Mouse (Mus musculus) frontal cortex, adult 2 months (tissue): ENCODE results near the gene Abhd2. TPM values are rescaled to one million over a fixed set of nuclear protein-coding genes. Genes with fewer than 3 reads are reported as not detected.

Experiments
- DNase-seq, 2 experiments: peaks; one replicate each; pipeline ENCODE4 v3.0.0; 2022; ENCODE audit warnings: low spot score in 1 of 2; ENCODE audit errors: extremely low spot score in 1 of 2
- polyA plus RNA-seq: library from polyadenylated mRNA; depleted of rRNA; stranded (reverse); fragments of >200 nt; gene quantifications from 2 replicates; pipeline ENCODE4 v1.2.3, GENCODE M21; 2012; rRNA removed

Abhd2 gene
- polyA plus RNA-seq = 38.6 and 39.2 TPM in 2 replicates

DNA sequence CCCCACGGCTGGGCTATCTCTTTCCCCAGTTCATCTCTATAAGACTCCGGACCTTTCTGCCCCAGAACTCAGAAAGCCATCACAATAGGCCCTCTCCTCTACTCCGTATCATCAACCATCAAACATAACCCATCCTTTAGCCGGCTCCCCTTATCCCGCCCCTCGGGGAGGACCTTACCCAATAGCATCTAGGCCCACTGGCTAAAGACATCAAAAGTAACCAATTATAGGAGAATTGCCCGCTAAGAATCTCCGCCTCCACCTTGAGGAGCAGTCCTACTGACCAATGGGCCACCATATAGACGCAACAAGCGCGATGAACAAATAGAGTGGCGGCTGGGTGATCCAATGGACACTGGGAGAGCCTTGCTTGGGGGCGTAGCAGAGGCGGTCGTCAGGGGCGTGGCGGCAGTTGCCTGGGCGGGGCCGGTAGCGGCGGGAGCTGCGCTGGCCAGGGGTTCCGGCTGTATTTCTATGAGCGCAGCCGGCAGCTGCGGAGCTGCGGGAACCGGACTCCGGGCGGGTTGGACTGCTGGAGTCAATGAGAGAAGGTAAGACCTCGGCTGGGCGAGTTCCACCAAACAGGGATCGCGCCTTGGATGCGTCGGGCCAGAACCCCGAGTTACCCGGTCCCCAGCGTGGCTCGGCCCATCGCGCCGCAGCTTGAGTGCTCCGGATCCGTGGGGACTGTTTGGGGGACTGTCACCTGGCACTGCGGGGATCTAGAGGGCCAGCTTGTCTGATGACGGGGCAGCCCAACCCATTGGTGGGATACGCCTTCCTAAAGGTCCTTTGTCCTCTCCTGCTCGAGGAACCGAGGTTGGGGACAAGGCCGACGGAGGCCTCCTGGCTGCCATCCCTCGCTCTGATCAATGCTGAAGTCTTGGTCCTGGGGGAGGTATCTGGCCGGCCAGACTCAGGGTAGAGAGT is at the start of gene Abhd2:
TSS of gene Abhd2 (plus strand) at position 411 of the 930 bp plus-strand sequence.
- peak; percentile 100 for DNase-seq

DNA sequence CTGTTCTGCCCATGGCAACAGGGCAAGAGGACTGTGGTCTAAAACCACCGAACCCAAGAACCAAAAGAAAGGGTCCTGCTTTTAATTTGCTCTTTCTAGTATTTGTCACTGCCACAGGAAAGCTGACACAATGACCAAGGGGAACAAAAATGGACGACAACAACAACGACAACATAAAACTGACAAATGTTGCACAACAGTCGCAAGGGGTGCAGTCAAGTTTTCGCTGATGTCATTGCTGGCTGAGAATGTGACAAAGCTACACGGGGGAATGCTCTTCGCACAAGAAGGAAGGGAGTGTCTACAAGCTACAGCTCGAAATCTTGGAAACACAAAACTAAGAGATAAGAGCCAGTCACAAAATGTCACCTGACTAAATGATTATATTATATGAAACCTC is 47.5 kb upstream of the Abhd2 start:
- DNase-seq = no peak

DNA sequence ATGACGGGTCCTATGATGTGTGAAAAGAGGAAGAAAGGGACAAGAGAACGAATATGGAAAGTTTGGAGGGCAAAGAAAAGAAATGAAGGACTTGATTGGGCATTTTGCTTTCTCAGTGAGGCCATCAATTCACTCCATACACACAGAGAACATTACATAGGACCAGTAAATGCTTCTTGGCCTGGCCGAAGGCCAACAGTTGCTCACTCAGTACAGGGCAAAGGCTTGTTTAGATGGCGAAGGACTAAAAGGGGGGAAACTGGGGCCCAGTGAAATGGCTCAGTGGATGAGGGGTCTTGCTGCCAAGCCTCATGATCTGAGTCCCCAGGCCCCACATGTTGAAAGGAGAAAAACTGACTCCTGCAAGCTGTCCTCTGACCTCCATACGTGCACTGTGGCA is 46.8 kb upstream of the Abhd2 start:
- DNase-seq = no peak

DNA sequence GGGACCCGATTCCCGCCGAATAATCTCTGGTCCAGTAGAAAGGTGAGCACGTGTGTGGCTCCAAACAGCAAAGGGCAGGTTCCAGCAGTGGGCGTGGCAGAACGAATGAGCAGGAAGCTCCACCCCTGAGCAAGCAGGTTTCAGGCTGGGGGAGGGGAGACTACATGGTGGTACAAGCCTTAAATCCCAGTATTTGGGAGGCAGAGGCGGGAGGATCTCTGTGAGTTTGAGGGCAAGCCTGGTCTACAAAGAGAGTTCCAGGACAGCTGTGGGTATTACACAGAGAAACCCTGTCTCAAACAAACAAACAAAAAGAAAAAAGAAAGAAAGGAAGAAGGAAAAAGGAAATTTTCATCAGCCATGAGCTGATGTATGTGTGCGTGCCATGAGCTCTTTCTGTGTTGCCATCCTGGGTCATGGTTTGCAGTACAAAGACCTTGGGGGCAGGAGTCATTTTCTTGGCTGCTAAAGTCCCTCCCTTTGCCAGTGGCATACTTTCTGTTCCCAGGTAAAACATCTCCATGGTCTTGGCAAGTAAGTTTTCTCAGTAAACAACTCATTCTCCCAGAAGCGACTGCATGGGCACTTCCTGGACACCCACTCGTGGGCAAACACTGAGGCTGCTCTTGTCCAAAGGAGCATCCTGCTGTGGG is 46.0 kb upstream of the Abhd2 start:
- DNase-seq = no peak

DNA sequence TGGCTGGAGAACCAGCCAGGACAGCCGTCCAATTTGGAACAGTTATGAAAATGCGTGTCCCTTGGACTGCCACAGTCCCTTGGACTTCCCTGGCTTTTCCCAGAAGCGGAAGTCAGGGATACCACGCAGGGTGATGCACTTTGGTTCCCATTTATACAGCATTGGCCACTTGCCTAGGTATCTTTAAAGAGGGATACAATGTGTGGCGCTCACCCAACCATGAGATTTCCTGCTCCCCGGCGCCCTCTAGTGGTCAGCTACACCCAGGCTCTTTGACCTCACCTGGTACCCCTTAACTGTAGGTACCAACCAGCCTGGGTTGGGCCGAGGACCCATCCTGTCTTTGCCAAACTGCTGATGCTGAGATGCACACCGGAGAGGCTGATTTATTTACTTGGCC is 44.5 kb upstream of the Abhd2 start:
- DNase-seq = peak in 1 of 2 experiments; percentile 92

DNA sequence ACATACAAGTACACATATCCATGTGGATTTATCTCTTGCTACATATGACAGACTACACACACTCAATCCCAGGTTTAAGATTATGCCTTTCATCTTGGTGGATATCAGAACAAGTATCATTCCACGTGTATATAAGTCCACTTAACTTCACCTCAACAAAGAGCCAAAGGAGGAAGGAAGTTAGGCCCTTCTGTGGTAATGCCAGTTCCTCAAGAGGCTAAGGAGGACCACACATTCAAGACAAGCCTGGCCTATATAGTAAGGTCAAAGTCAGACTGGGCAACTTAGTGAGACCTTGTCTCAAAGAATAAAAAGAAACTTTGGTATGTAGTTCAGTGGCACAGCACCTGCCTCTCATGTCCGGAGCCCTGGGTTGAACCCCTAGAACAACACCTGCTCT is 41.4 kb upstream of the Abhd2 start:
- no peak for DNase-seq

DNA sequence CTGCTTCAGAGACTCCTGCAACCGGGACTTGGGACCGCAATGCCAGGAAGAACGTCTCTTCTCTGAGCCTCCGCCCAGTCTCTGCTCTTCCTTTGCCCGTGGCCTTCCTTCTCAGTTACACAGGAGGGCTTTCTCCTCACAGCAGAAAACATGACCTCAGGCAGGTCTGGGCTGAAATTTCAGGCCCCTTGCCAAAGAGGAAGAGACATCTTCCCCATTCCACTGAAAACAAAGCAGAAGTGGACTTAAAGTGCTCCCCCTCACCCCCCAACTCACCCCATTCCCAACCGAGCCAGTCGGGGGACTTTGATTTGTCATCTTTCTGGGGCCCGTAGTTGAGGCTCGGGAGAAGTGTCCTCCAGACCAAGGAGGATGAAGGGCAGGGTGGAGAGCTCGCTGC is 41.0 kb upstream of the Abhd2 start:
- no peak for DNase-seq

DNA sequence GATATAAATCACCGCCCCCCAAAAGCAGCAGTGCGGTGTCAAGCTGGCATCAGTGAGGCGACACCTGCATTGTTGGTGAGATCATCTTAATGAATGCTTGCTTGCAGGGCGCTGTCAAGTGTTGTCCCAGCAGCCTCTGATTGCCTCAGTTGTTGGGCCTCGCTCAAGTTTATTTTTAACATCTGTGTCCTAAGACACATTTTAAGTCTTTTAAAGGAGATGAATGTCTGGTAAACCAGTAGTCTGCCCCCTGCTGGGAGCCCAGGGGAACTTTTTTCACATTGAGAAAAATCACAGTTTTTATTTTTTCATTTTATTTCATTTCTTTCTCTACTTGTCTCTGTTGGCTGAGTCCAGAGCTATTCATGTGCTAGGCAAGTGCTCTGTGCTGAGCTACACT is 34.3 kb upstream of the Abhd2 start:
- peak in 1 of 2 experiments; percentile 14 for DNase-seq

DNA sequence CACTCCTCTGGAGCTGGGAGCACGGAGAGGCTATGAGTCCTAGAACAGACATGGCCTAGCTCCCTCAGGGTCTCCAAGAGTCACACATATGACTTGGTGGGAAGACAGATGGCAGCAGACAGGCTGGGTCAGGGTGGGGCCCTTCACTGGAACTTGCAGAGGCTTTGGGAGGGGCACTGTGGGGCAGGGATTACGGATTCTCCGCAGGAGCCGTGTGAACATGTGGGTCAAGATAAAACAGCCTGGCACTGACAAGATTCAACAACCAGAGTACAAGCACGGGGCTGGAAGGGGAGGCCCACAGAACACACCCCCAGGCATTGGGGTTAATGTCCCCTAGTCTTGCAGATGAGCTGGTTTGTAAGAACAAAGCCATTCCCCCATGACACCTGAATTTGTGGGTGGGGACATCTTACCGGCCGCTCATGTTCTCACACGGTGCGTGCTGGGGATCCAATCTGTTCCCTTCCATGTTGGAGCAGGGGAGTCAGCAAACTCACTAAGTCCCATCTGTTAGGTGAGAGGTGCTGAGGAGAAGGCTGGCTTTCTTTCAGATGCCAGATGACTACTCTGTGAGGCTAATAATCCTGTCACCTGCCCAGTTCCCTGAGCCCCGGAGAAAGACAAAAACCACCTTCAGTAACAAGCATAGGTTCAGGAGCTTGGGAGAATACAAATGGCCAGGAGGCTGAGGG is 30.9 kb upstream of the Abhd2 start:
- no peak for DNase-seq

DNA sequence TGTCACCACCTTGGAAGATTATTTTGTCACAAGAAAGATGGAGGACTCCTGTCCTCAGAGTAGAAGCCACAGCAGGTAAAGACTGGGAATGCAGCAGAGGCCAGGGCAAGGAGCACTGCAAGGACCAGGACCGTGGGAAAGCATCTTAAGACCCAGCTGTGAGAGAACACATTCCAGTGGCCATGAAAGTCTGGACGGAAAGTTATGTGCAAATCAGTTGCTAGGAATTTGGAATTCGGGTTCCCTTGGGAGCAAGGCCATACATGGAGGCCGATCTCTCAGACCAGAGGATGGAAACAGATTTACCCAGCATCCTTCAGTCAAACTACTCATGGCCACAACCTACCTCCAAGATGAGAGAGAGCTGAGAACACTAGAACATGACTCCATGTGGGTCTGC is 29.8 kb upstream of the Abhd2 start:
- no peak for DNase-seq

DNA sequence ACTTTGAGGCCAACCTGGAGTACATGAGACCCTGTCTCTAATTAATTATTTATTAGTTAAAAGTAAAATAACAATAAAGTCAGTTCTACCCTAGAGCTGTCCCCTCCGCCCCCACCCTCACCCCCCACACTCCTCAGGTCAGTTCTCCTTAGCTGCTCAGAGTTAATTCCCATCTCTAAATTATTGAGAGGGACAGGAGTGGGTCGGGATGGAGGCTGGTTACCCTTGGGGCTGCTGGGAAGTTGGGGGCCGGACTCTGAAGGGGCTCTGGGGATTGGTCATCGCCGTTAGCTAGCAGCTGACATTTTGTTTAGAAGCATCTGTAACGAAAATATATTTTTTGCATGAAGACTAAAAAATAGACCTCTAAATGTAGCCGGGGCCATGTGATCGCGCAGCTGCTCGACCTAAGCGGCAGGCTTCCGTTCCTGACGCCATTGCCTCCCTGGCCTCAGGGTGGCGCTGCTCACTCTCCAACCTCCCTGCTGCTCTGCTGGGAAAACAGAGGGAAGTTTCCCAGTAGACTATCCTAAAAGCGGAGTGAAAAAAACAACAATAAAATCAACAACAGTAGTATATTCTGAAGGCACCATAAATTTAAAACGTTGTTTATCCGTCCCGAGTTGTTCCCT is 26.8 kb upstream of the Abhd2 start:
- peak in 1 of 2 experiments; percentile 86 for DNase-seq

DNA sequence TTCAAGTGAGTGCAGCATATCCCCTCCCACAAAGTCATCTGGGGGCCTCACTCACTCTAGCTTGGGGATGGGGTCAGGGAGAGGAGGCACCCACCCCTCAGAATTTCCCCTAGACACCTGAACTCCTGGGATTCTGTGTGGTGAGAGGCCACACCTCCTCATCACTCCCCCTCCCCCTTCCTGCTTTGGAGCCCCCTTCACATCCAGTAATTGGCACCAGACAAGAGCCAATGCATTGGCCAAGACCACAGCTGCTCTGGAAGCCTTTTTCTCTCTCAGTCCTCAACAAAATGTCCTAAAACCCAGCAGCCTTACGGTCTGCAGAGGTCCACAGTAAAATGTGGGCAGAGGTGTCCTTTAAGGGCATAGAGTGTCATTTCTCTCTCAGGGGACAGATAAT is 25.6 kb upstream of the Abhd2 start:
- no peak for DNase-seq

DNA sequence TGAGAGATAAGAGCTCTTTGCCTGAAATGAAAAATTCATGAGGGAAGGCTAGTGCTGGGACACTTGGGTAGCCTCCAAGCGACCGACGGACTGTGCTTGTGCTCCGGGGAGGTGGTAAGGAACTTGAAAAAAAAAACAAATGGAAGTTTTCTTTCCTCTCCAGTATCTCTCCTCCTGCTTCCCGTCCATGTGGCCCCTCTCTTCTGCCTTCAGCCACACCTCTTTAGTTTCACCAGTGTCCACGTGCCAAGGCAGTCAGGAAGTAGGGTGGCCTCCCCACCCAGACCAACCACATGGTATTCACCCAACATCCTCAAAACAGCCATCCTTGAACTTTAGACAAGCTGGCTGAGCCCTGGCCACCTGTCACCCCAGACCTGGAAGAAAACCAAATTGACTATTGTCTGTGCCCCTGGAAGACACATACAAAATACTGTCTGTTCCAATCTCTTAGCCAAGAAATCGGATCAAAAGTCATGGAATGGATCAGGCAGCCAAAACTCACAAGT is 25.1 kb upstream of the Abhd2 start:
- no peak for DNase-seq

DNA sequence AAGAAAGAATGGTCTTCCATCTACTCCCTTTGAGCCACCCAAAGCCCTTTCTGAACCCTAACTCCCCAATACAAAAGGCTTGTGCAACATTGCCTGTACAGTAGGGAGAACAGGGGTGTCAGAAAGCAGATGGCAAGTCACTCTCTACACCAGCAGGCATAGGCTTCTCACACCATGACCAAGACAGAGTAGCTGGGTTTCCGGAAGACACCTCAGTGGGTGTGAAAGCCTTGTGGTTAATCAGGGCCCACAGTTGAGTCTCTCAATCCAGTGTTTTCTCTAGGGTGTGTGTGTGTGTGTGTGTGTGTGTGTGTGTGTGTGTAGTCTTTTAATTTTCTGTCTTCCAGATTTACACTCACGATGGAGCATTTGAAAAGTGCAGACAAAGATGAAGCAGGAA is 23.4 kb upstream of the Abhd2 start:
- DNase-seq = no peak

DNA sequence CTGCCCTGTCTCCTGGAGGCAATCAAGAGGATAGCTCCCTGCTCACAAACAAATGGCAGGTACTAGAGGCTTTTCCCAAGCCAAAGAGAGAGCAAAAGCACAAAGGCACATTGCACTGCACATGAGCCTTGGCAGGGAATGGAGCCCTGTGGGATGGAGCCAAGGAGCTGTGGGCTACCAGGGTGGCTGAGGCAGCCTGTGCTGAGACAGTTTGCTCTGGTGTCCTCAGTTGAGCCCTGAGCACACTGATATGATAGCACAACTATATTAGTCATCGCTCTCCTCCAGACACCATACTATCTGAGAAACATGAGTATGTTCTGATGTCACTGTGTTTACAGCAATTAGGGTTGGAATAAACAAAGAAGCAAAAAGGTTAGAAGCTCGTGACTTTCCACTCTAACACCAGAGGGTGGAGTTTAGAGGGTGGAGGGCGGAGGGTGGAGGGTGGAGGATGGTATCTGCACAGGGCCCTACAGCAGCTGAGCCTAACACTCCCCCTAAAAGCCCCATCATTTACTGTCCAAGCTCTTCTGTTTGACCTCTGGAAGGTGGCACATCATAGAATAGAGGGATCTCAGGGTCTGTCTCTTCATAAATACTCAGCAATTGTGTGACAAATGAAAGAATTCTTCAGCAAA is 18.6 kb upstream of the Abhd2 start:
- DNase-seq = no peak

DNA sequence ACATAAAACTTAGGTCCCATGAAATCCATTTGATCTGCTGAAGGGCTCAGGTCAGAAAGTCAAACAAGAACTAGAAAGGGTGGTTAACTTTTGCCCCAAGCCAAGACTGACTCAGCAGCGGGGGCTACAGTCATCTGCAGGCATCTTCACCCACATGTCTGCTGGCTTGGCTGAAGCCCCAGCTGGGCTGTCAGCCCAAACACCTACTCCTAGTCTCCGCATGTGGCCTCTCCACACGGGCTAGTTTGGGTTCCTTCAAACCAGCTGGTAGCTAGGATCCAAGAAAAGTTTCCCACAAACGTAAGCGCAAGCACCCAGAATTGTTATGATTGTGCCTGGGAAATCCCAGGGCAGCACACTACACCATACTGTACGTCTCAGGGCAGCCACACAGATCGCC is 17.6 kb upstream of the Abhd2 start:
- peak; percentile 67 to 80 for DNase-seq

DNA sequence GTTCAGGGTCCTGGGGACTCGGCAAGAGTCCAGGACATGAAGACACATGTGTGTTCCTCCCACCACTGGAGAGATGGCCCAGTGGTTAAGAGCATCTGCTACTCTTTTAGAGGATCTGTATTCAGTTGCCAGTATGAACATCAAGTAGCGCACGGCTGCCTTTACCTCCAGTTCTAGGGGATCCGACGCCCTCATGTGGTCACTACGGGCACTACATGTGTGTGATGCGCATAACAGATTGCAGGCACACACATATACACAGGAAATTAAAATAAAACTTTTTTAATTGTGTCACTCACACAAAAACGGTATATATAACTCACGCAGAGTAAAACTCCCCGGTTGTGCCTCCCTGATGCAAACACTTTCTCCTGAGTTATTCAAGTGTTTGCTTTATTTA is 17.2 kb upstream of the Abhd2 start:
- DNase-seq = no peak

DNA sequence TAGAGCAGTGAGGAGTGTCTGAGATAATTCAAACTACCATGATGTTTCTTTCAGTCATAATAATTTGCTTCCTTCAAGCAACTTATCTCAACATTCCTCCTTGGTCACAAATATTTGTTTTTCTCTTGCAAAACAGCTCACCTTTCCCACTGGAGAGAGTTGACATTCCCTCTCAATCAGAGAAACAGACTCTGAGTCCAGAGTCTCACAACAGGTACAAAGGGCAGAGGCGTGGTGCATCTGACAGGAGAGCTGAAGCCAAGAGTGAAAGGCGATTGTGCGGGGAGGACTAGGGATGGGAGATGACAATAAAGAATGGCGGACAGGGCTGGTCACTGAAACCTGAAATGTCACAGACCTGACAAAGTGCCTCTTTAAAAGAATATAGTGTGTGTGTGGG is 16.3 kb upstream of the Abhd2 start:
- DNase-seq = no peak

DNA sequence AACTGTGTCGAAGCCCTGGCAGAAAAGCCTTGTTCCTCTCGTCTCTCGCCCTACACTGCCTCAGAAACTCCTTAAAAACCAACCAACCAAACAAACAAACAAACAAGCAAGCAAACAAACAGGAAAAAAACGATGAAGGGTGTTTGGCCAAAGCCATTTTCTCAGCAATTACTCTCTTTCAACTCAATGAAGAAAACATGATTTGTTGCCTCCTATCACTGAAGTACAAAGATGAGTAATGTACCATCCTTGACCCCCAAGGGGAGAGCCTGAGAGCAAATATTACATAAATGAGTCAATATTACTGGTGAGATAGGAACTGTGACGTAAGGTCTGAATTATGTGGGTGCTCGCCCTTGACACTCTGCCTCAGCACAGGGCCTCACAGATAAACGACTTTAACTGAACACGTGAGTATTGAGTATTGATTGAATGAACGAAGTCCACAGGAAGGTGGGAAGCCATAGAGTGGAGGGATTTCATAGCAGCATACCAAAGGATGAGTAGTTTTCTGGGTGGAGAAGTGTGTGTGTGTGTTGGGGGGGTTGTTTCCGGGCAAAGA is 13.9 kb upstream of the Abhd2 start:
- no peak for DNase-seq

DNA sequence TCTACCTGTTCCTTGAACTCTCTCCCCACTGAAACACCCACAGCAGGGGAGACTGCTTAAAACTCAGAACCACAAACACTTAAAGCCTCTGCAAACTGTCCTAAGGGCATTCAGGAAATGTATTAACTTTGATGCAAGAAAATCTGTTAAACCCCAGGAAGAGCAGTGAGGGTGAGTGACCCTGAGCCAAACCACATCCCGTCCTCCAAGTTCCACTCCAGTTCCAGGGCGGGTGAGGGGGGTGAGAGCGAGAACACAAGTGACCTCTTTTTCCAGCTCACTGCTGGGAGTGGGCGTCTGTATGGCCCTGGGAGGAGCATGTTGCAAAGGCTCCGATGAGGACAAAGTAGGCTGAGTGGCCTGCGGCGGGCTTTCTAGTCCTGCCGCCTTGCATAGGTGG is 10.5 kb upstream of the Abhd2 start:
- DNase-seq = no peak
